Mouse (Mus musculus) embryonic facial prominence, embryonic 11.5 days (tissue): ENCODE data around the gene Man2b1. TPM values are rescaled to one million over a fixed set of nuclear protein-coding genes. Genes with fewer than 3 reads are reported as not detected.

Experiments
- ATAC-seq: fragments of 200-750 bp; cut with Nextera tagmentation; replicated peaks from 2 replicates; pipeline ENCODE4 v1.8.0; 2017; ENCODE audit warnings: low read depth; ENCODE audit not compliant: insufficient number of reproducible peaks, low FRiP score, low TSS enrichment
- DNase-seq: peaks from one replicate; pipeline ENCODE4 v3.0.0-alpha.2; 2015; ENCODE audit warnings: low spot score
- H3K27ac ChIP-seq: fragments of 300-500 bp; sonication (generic); replicated peaks from 2 replicates; pipeline ENCODE4 v1.5.1; 2014; ENCODE audit warnings: mild to moderate bottlenecking, low read depth, low read length, control low read depth
- H3K27me3 ChIP-seq: fragments of 300-500 bp; sonication (generic); 2 replicates; pipeline ENCODE4 v1.6.1; 2014; ENCODE audit warnings: mild to moderate bottlenecking, low read length, moderate library complexity, mixed read lengths; ENCODE audit not compliant: control insufficient read depth, insufficient read depth
- H3K36me3 ChIP-seq: fragments of 300-500 bp; sonication (generic); replicated peaks from 2 replicates; pipeline ENCODE4 v1.6.1; 2014; ENCODE audit warnings: low read depth, mild to moderate bottlenecking, low read length, moderate library complexity, mixed read lengths; ENCODE audit not compliant: control insufficient read depth, insufficient read depth
- H3K4me1 ChIP-seq: fragments of 300-500 bp; sonication (generic); 2 replicates; pipeline ENCODE4 v1.6.1; 2014; ENCODE audit warnings: low read length, mixed read lengths; ENCODE audit not compliant: control insufficient read depth, insufficient read depth
- H3K4me2 ChIP-seq: fragments of 300-500 bp; sonication (generic); 2 replicates; pipeline ENCODE4 v1.6.1; 2014; ENCODE audit warnings: low read depth, mild to moderate bottlenecking, control low read depth, low read length, moderate library complexity
- H3K4me3 ChIP-seq: fragments of 300-500 bp; sonication (generic); 2 replicates; pipeline ENCODE4 v1.5.1; 2014; ENCODE audit warnings: low read depth, low read length, control low read depth
- H3K9ac ChIP-seq: fragments of 300-500 bp; sonication (generic); replicated peaks from 2 replicates; pipeline ENCODE4 v1.6.1; 2014; ENCODE audit warnings: mild to moderate bottlenecking, control low read depth, low read length
- H3K9me3 ChIP-seq: fragments of 300-500 bp; sonication (generic); replicated peaks from 2 replicates; pipeline ENCODE4 v1.6.1; 2016; ENCODE audit warnings: mild to moderate bottlenecking, low read length, inconsistent platforms, mixed read lengths; ENCODE audit not compliant: control insufficient read depth
- WGBS: fragments of 180-500 bp; shearing (Covaris S2); extraction: QIAGEN DNeasy Blood & Tissue Kit; methylation state at CpG from one replicate; pipeline ENCODE4 v1.1.7; 2014; 5-methylcytosine and 5-hydroxymethylcytosine counted together
- polyA plus RNA-seq: library from polyadenylated mRNA; unstranded; fragments of >200 nt; fragmentation: Nextera tagmentation; extraction: Ambion mirVana; gene quantifications from 2 replicates; pipeline ENCODE4 v1.2.1, GENCODE M21; 2014

Gene Man2b1
- polyA plus RNA-seq, 1 experiment from 2014 or later: 19.5 TPM

DNA sequence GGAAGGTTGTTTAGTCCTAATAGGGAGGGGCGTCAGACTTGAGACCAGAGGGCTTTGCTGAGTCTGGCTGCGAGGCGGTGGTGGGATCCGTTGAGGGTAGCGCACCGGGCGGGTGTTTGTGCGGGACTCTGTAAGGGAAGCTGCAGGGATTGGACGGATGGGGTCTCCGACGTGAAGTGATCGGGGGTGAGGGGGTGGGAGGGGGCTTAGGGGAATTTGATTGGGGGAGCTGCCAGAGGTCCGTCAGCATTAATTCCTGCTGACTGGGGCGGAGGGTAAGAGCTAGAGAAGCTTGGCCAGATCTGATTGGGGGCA lies 45.7 kb upstream of the Man2b1 start:
- peak; percentile 75 for ATAC-seq
- H3K4me1 ChIP-seq: peaks cover 3% of the 10 kb centered on the region
- peak overlapping the region; percentile 99 for H3K27ac ChIP-seq
- no peaks in the 10 kb centered on the region for H3K9me3 ChIP-seq
- under 1% methylated on average over 14 of the region's 14 CpGs for WGBS
- peaks cover 4% of the 10 kb centered on the region for H3K36me3 ChIP-seq
- H3K4me3 ChIP-seq: peak overlapping the region; percentile 83
- no peaks in the 10 kb centered on the region for H3K27me3 ChIP-seq
- peak; percentile 73 for DNase-seq
- H3K4me2 ChIP-seq: peak overlapping the region; percentile 84
- peak overlapping the region; percentile 92 for H3K9ac ChIP-seq

DNA sequence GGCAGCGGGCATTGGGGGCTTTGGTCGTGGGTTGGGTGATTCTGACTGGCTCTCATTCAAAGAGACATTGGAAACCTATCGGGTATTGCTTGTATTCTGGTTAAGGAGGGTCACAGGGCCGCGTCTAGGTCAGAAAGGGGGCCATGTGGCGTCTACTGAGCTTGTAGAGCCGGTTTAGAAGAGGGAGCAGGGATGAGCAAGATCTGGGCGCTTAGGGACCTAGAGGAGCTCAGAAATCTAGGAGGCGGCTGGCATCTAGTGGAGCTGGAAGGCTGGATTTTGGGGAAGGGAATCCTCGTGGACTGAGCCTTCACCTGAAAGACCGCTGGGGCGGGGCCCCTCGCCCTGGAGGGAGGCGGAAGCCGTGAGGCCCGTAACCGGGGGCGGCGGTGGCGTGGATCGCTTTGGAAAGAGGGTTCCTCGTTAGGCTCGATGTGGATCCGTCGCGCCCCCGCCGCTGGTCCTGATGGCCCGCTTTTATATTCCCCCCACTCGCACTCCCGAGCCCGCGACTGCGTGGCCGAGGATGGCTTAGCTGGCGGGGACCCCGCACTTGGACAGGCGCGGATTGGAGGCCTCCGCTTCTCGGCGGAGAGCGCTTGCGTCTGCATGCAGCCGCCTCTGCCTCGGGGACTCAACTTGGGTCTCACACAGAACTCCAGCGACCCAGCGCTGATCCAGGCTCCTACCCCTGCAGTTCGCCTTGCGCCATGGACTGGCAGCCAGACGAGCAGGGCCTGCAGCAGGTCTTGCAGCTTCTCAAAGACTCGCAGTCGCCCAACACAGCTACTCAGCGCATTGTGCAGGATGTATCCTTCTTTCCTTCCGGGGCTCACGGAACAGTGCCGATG lies 45.2 kb upstream of the Man2b1 start:
- under 1% methylated on average over 56 of the region's 57 CpGs for whole genome bisulfite sequencing
- Histone ChIP-seq H3K27me3 (no peaks in the 10 kb centered on the region), H3K4me1 (peaks cover 3% of the 10 kb centered on the region), H3K27ac (peak overlapping the region; percentile 99), H3K36me3 (peaks cover 4% of the 10 kb centered on the region), H3K9ac (peak overlapping the region; percentile 92), H3K9me3 (no peaks in the 10 kb centered on the region), H3K4me3 (peak overlapping the region; percentile 83), H3K4me2 (peak overlapping the region; percentile 84)
- DNase-seq (peak; percentile 58), ATAC-seq (peak; percentile 15)

DNA sequence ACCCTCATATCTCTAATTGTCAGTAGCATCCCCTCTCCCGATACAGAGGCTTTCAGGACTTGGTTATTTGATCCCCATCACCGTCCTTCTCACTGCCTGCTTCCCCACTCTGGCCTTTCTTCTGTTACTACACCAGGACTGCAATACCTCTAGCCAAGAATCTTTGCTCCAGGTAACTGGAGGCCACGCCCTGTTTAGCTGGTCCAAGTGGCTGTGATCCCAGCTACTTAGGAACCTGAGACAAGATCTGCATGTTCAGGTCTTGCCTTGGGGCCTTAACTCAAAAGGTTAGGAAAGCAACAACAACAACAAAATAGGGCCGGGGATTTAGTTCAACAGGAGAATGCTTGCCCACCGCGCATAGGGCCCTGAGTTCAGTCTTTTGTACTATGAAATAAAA lies 39.5 kb upstream of the Man2b1 start:
- no peaks in the 10 kb centered on the region for H3K27me3 ChIP-seq
- no peak overlapping the region for H3K27ac ChIP-seq
- H3K9me3 ChIP-seq: no peaks in the 10 kb centered on the region
- DNase-seq: no peak
- no peak overlapping the region for H3K4me2 ChIP-seq
- 89% methylated on average over 6 of the region's 6 CpGs for WGBS
- no peaks in the 10 kb centered on the region; the same call in 1 of the 2 replicates for H3K4me1 ChIP-seq
- H3K4me3 ChIP-seq: no peak overlapping the region
- no peak for ATAC-seq
- peaks cover 31% of the 10 kb centered on the region for H3K36me3 ChIP-seq
- H3K9ac ChIP-seq: no peak overlapping the region

DNA sequence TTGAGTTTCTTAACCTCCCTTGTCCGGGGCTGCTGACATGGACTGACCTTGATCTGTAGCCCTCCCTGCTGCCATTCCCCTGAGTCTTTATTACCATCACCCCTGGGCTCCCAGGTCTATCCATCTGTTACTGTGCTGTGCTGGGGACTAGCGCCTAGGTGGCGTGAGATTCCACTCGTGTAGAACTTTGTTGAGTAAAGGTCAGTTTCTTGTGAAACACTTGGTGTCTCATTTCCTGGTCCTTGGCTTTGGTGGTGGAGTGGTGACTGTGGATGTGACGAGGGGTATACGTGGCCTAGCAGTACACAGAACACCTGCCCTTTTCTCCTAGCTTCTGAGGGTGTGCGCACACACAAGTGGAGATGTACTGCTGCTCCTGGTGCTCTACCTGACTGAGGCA lies 25.7 kb upstream of the Man2b1 start:
- Histone ChIP-seq H3K4me2 (no peak overlapping the region), H3K4me3 (no peak overlapping the region), H3K36me3 (peaks cover 10% of the 10 kb centered on the region; the same call in 1 of the 2 replicates), H3K27me3 (no peaks in the 10 kb centered on the region), H3K4me1 (0 out of 2 replicates have a peak, but pooled peaks cover 2% of the 10 kb centered on the region), H3K27ac (no peak overlapping the region), H3K9ac (no peak overlapping the region), H3K9me3 (no peaks in the 10 kb centered on the region)
- ATAC-seq (no peak), DNase-seq (no peak)
- WGBS: 86% methylated on average over 7 of the region's 7 CpGs

DNA sequence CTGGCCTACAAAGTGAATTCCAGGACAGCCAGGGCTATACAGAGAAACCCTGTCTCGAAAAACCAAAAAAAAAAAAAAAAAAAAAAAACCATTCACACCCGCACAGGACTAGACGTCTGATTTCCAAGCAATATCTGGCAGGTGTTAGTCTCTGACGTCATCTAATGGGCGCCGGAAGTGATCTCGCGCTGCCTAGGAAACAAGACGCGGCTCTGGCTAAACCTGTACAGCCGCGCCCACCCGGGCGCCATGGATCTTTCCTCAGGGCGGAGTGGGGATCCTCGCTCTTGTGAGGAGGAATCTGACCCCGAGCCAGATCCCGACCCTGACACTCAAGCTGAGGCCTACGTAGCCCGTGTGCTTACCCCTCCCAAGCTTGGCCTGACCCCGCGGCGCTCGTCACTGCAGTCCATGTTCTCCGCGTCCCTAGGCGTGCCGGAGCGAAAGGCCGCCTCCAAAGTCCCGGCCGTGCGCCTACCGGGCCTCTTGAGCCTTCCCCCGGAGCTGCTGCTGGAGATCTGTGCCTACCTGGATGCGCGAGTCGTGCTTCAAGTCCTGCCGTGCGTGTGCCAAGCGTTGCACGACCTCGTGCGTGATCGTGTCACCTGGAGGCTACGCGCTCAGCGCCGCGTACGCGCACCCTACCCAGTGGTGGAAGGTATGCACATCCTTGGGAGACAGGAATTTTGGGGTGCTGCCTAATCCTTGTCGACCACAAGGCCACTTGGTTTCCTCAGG lies 23.0 kb upstream of the Man2b1 start, which contains the start of gene Fbxw9:
Gene Fbxw9 (plus strand): TSS at position 177 of the 738 bp plus-strand sequence.
- H3K27ac ChIP-seq: no peak within 1 kb of the TSS
- H3K9me3 ChIP-seq: no peaks in the 10 kb centered on the region
- peak; percentile 96 for DNase-seq
- H3K36me3 ChIP-seq: 0 out of 2 replicates have a peak, but pooled peaks cover 5% of the 10 kb centered on the region
- H3K27me3 ChIP-seq: no peaks in the 10 kb centered on the region
- H3K4me3 ChIP-seq: peak within 1 kb of the TSS; percentile 77
- peak; percentile 84 for ATAC-seq
- 0 out of 2 replicates have a peak, but pooled peaks cover 2% of the 10 kb centered on the region for H3K4me1 ChIP-seq
- H3K9ac ChIP-seq: peak within 1 kb of the TSS; percentile 67
- WGBS: under 1% methylated on average over 52 of the region's 53 CpGs
- peak within 1 kb of the TSS; percentile 92 for H3K4me2 ChIP-seq

DNA sequence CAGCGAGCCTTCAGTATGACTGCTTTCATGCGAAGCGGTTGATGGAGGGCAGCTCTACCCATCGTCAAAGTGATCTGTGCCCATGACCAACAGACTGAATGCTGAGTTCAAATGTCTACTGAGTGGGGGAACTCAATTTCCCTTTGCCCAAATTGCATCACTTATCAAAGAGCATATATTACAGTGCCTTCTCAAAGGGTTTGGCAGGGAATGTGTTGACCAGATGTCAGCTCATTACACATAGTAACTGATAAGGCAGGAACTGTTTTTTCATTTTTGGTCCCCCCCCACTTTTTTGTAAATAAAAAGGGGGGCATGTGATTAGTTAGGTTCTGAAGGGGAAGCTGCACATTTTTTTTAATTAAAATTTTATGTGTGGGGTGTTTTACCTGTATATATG lies 20.5 kb upstream of the Man2b1 start:
- H3K4me2 ChIP-seq: no peak overlapping the region
- H3K4me1 ChIP-seq: 0 out of 2 replicates have a peak, but pooled peaks cover 2% of the 10 kb centered on the region
- no peak overlapping the region for H3K27ac ChIP-seq
- H3K9ac ChIP-seq: no peak overlapping the region
- DNase-seq: no peak
- no peak overlapping the region for H3K4me3 ChIP-seq
- H3K9me3 ChIP-seq: no peaks in the 10 kb centered on the region
- no peaks in the 10 kb centered on the region for H3K27me3 ChIP-seq
- no peaks in the 10 kb centered on the region for H3K36me3 ChIP-seq
- WGBS: 97% methylated on average over 4 of the region's 4 CpGs
- no peak for ATAC-seq

DNA sequence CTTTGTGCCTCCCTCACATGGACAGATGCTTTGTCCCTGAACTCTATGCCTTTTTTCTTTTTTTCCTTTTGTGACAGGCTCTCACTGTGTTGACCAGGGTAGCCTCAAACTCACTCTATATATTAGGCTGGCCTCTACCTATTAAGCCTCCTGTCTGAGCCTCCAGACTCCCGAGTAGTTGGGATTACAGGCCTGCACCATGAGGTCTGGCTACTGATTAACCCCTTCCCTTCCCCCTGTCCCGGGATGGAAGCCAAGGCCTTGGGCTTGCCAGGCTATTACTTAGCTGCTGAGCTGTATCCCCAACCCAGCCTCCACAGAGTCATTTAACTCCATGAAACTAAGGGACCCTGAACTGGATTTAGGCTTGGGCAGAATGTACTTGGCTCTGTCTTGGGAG lies 17.9 kb upstream of the Man2b1 start:
- no peak overlapping the region for H3K4me2 ChIP-seq
- H3K36me3 ChIP-seq: no peaks in the 10 kb centered on the region
- 0 out of 2 replicates have a peak, but pooled peaks cover 2% of the 10 kb centered on the region for H3K4me1 ChIP-seq
- no peaks in the 10 kb centered on the region for H3K27me3 ChIP-seq
- no peak for DNase-seq
- no peaks in the 10 kb centered on the region for H3K9me3 ChIP-seq
- ATAC-seq: no peak
- H3K9ac ChIP-seq: no peak overlapping the region
- no peak overlapping the region for H3K4me3 ChIP-seq
- H3K27ac ChIP-seq: no peak overlapping the region
- WGBS: 56% methylated on average over 2 of the region's 2 CpGs

DNA sequence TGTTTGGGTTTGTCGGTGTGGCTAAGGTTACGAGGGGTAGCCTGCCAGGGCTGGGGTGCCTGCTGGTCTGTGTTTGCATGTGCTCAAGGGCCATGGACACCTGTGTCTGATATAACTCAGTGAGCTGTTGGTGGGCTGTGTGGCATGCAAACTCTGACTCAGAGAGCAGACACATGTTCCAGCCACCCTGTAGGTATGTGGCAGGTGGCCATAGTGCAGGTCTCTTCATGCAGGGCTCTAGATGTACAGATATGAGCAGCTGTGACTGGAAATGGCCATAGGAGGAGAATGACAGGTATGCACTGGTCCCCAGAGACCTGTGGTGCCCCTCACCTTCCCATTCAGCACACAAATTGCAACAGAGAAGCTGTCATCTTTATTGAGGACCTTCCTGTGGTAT lies 15.9 kb upstream of the Man2b1 start:
- no peak overlapping the region for H3K9ac ChIP-seq
- H3K4me2 ChIP-seq: no peak overlapping the region; the same call in 1 of the 2 replicates
- no peak for DNase-seq
- no peaks in the 10 kb centered on the region for H3K36me3 ChIP-seq
- H3K4me3 ChIP-seq: no peak overlapping the region
- H3K27me3 ChIP-seq: no peaks in the 10 kb centered on the region
- WGBS: 98% methylated on average over 2 of the region's 2 CpGs
- H3K9me3 ChIP-seq: no peaks in the 10 kb centered on the region
- H3K27ac ChIP-seq: no peak overlapping the region
- no peak for ATAC-seq
- H3K4me1 ChIP-seq: no peaks in the 10 kb centered on the region
